8 mouse cellular contexts compared by ENCODE assay signal in genomic region chr4:40844811-40845751, GRCm38 (mm10). TPM values are rescaled to one million over a fixed set of nuclear protein-coding genes. Genes with fewer than 3 reads are reported as not detected.
DNase-seq lines count a peak whose midpoint lies in the region; ATAC-seq and TF ChIP-seq lines count a peak whose summit lies in the region.

No protein-coding gene starts in this region.

- no peak overlapping the region for H3K27ac ChIP-seq in MEL (ENCODE audit: control insufficient read depth, low read depth, low read length)
- H3K27ac ChIP-seq in forebrain, embryonic 15.5 days (replicated peaks): peak overlapping the region; percentile 66; the same call in 1 of the 2 replicates
- H3K27ac ChIP-seq in liver, embryonic 14.5 days: peak overlapping the region; percentile 97
- peak overlapping the region; percentile 63 for H3K27ac ChIP-seq in small intestine, adult 2 months (ENCODE audit: insufficient read depth, low read depth, low read length)

- peak; percentile 15; the same call in 1 of the 2 replicates for ATAC-seq in forebrain, embryonic 15.5 days (replicated peaks)
- no peak for ATAC-seq in liver, embryonic 14.5 days (ENCODE audit: insufficient read depth)

- no peak for TF ChIP-seq POLR2A in MEL (IDR thresholded peaks at IDR 0.05; ENCODE audit: control insufficient read depth in 1 of 2, insufficient read depth in 1 of 2, low read depth in 1 of 2, low read length in 2 of 2, poor library complexity in 1 of 2)
- TF ChIP-seq POLR2A in small intestine, adult 2 months (IDR thresholded peaks at IDR 0.05; ENCODE audit: low read depth, low read length): no peak

- no peak overlapping the region for H3K9ac ChIP-seq in MEL (ENCODE audit: control insufficient read depth, low read depth, low read length, poor library complexity, severe bottlenecking)
- no peak overlapping the region for H3K9ac ChIP-seq in forebrain, embryonic 15.5 days (replicated peaks)
- no peak overlapping the region; the same call in 1 of the 2 replicates for H3K9ac ChIP-seq in liver, embryonic 14.5 days (replicated peaks)

- TF ChIP-seq EP300 in MEL (IDR thresholded peaks at IDR 0.05; ENCODE audit: low read depth in 1 of 2, low read length in 2 of 2): no peak
- no peak for TF ChIP-seq EP300 in liver, embryonic 14.5 days (IDR thresholded peaks at IDR 0.05; ENCODE audit: low read depth)

- 54% methylated on average over 12 of the region's 12 CpGs for WGBS in forebrain, embryonic 15.5 days
- 38% methylated on average over 12 of the region's 12 CpGs for WGBS in liver, embryonic 14.5 days (ENCODE audit: insufficient replicate concordance)
- 59% methylated on average over 12 of the region's 12 CpGs for WGBS in small intestine, adult 2 months

- H3K9me3 ChIP-seq in MEL (replicated peaks; ENCODE audit: insufficient read depth, low read length): no peaks in the 10 kb centered on the region
- H3K9me3 ChIP-seq in forebrain, embryonic 15.5 days: no peaks in the 10 kb centered on the region
- no peaks in the 10 kb centered on the region for H3K9me3 ChIP-seq in liver, embryonic 14.5 days (ENCODE audit: control insufficient read depth, low read length)

- peaks cover 0 to 36% of the 10 kb centered on the region in 2 experiments; a peak in 2 of 4 replicates for H3K36me3 ChIP-seq in MEL (ENCODE audit: control insufficient read depth in 1 of 2, insufficient read depth in 2 of 2, low read length in 2 of 2)
- no peaks in the 10 kb centered on the region for H3K36me3 ChIP-seq in forebrain, embryonic 15.5 days
- H3K36me3 ChIP-seq in liver, embryonic 14.5 days (replicated peaks; ENCODE audit: control insufficient read depth, insufficient read depth, low read depth): peaks cover 27% of the 10 kb centered on the region
- 0 out of 2 replicates have a peak, but pooled peaks cover 5% of the 10 kb centered on the region for H3K36me3 ChIP-seq in small intestine, adult 2 months (ENCODE audit: control insufficient read depth, insufficient read depth, low read length)

- peaks cover 8% of the 10 kb centered on the region; the same call in 1 of the 2 replicates for H3K79me2 ChIP-seq in MEL (ENCODE audit: control insufficient read depth, insufficient read depth, low read length, poor library complexity)

- TF ChIP-seq CTCF in MEL (IDR thresholded peaks at IDR 0.05 in 2 of 3, conservative IDR thresholded peaks at IDR 0.05 in 1 of 3; ENCODE audit: control insufficient read depth in 1 of 3, insufficient read depth in 1 of 3, low read depth in 2 of 3, low read length in 3 of 3, poor library complexity in 1 of 3, severe bottlenecking in 1 of 3): no peak
- TF ChIP-seq CTCF in liver, embryonic 14.5 days (IDR thresholded peaks at IDR 0.05; ENCODE audit: low read depth): no peak
- TF ChIP-seq CTCF in small intestine, adult 2 months (IDR thresholded peaks at IDR 0.05; ENCODE audit: extremely low read depth, insufficient read length, insufficient replicate concordance, low read depth, low read length): no peak

- no peak overlapping the region for H3K4me2 ChIP-seq in forebrain, embryonic 15.5 days (replicated peaks)
- H3K4me2 ChIP-seq in liver, embryonic 14.5 days (ENCODE audit: low read depth): peak overlapping the region; percentile 82

- DNase-seq in CD4-positive helper T cell, adult 2 months (ENCODE audit: low read depth, low spot score): peak; percentile 79
- no peak for DNase-seq in MEL (ENCODE audit: low read depth, low spot score)
- peak; percentile 79 for DNase-seq in induced T-regulatory cell, adult 2 months (ENCODE audit: low read depth)
- no peak for DNase-seq in liver, embryonic 14.5 days (ENCODE audit: low read depth in 3 of 3, low spot score in 3 of 3)
- DNase-seq in ovary, adult 18-20 months (ENCODE audit: low spot score): no peak
- no peak for DNase-seq in urinary bladder, adult 2 months (ENCODE audit: low spot score)

- TF ChIP-seq RAD21 in MEL (IDR thresholded peaks at IDR 0.05; ENCODE audit: low read depth, low read length): no peak

- H3K4me1 ChIP-seq in MEL (ENCODE audit: control insufficient read depth in 1 of 2, insufficient read depth in 2 of 2, low read length in 2 of 2): peaks cover 13 to 39% of the 10 kb centered on the region in 2 experiments
- peaks cover 23% of the 10 kb centered on the region for H3K4me1 ChIP-seq in forebrain, embryonic 15.5 days
- peaks cover 70 to 76% of the 10 kb centered on the region in 2 experiments for H3K4me1 ChIP-seq in liver, embryonic 14.5 days (replicated peaks; ENCODE audit: control insufficient read depth in 2 of 2, insufficient read depth in 2 of 2, low read length in 1 of 2)
- H3K4me1 ChIP-seq in small intestine, adult 2 months (ENCODE audit: control insufficient read depth, insufficient read depth, insufficient read length, low read length): peaks cover 37% of the 10 kb centered on the region

- no peak overlapping the region for H3K4me3 ChIP-seq in MEL (ENCODE audit: control insufficient read depth in 1 of 2, insufficient read depth in 1 of 2, low read depth in 2 of 2, low read length in 2 of 2)
- H3K4me3 ChIP-seq in forebrain, embryonic 15.5 days: no peak overlapping the region
- no peak overlapping the region for H3K4me3 ChIP-seq in liver, embryonic 14.5 days (ENCODE audit: insufficient read depth in 1 of 2, low read depth in 2 of 2, low read length in 2 of 2)
- no peak overlapping the region for H3K4me3 ChIP-seq in small intestine, adult 2 months (ENCODE audit: low read depth, low read length)

- no peaks in the 10 kb centered on the region for H3K27me3 ChIP-seq in MEL (ENCODE audit: control insufficient read depth in 1 of 2, insufficient read depth in 2 of 2, low read length in 2 of 2)
- no peaks in the 10 kb centered on the region for H3K27me3 ChIP-seq in forebrain, embryonic 15.5 days
- no peaks in the 10 kb centered on the region for H3K27me3 ChIP-seq in liver, embryonic 14.5 days (ENCODE audit: control insufficient read depth, insufficient read depth, low read length)
- H3K27me3 ChIP-seq in small intestine, adult 2 months (ENCODE audit: control insufficient read depth, insufficient read depth, low read length): no peaks in the 10 kb centered on the region

TF ChIP-seq in MEL, 35 proteins besides CTCF, POLR2A, EP300 and RAD21:
- TF ChIP-seq MYC (IDR thresholded peaks at IDR 0.05; ENCODE audit: low read depth, low read length) (no peak), USF1 (IDR thresholded peaks at IDR 0.05; ENCODE audit: low read depth, low read length) (peak; percentile 45; the same call in 1 of the 2 replicates)

RNA-seq across cellular contexts. Expression of gene B4galt1, which starts 8.7 kb away (rescaled TPM):
- 10.8 TPM in 2 replicates for total RNA-seq in MEL (2012; rRNA removed)
- polyA plus RNA-seq in MEL (2012; ENCODE audit: insufficient read depth in 1 of 2, insufficient read length in 2 of 2, low read depth in 1 of 2, low replicate concordance in 2 of 2, missing spikeins in 1 of 2): 10 to 100 TPM in 1 of 2 experiments, not detected in 1; 22.5 TPM
- polyA plus RNA-seq in forebrain, embryonic 15.5 days (2015; fragmentation: Nextera tagmentation; extraction: Ambion mirVana): 7.0 and 7.3 TPM in 2 replicates
- polyA plus RNA-seq in liver, embryonic 14.5 days (2012; rRNA removed): 13.3 and 14.3 TPM in 2 replicates
- polyA plus RNA-seq in liver, embryonic 14.5 days (2014; fragmentation: Nextera tagmentation; extraction: Ambion mirVana): 30.3 and 31.2 TPM in 2 replicates
- 71.3 and 79.4 TPM in 2 replicates for polyA plus RNA-seq in small intestine, adult 2 months (2012; rRNA removed)
- 55.9 and 66.7 TPM in 2 replicates for polyA plus RNA-seq in urinary bladder, adult 2 months (2012; rRNA removed)

Comparison
In these comparisons a context has a peak if more than half of its experiments do, and no peak if none do; other contexts are left out.
1. DNase-seq: peak in CD4-positive helper T cell, adult 2 months (single experiment) and induced T-regulatory cell, adult 2 months (single experiment); none in MEL (single experiment), liver, embryonic 14.5 days (0 of 3), ovary, adult 18-20 months (single experiment) and urinary bladder, adult 2 months (single experiment).